Mouse (Mus musculus): ENCODE results near the gene Ap2b1. TPM values are rescaled to one million over a fixed set of nuclear protein-coding genes. Genes with fewer than 3 reads are reported as not detected.
"Not testable (repeated sequence)": the region's sequence is repeated elsewhere in the genome, so short reads cannot be mapped to it uniquely, and the experiment has no call there.

The Ap2b1 gene
- polyA plus RNA-seq, 1 experiment from 2014 or later, result 59.8 TPM

GRCm38 (mm10) chr11:83306700-83307253 lies 8.0 kb downstream of the Ap2b1 start:
- Histone ChIP-seq H3K4me2 (ENCODE audit: low read depth, low read length) (no peak overlapping the region), H3K9ac (ENCODE audit: low read length) (no peak overlapping the region), H3K27ac (ENCODE audit: low read length) (no peak overlapping the region), H3K36me3 (ENCODE audit: control insufficient read depth, insufficient read depth, low read length) (peaks cover 4% of the 10 kb centered on the region; the same call in 1 of the 2 replicates), H3K4me1 (replicated peaks; ENCODE audit: control insufficient read depth, insufficient read depth, low read length) (peaks cover 12% of the 10 kb centered on the region), H3K9me3 (ENCODE audit: control insufficient read depth, low read length) (no peaks in the 10 kb centered on the region), H3K4me3 (ENCODE audit: low read length) (no peak overlapping the region), H3K27me3 (ENCODE audit: control insufficient read depth, insufficient read depth, low read depth, low read length) (no peaks in the 10 kb centered on the region)
- no peak for ATAC-seq (ENCODE audit: low read depth)
- 66% methylated on average over 4 of the region's 4 CpGs for whole genome bisulfite sequencing

- Histone ChIP-seq H3K27me3 (ENCODE audit: control insufficient read depth, insufficient read depth, low read depth, low read length) (no peaks in the 10 kb centered on the region), H3K27ac (ENCODE audit: low read length) (no peak overlapping the region), H3K4me2 (ENCODE audit: low read depth, low read length) (no peak overlapping the region), H3K4me1 (replicated peaks; ENCODE audit: control insufficient read depth, insufficient read depth, low read length) (no peaks in the 10 kb centered on the region), H3K36me3 (ENCODE audit: control insufficient read depth, insufficient read depth, low read length) (peaks cover 11% of the 10 kb centered on the region; the same call in 1 of the 2 replicates), H3K9me3 (ENCODE audit: control insufficient read depth, low read length) (no peaks in the 10 kb centered on the region), H3K9ac (ENCODE audit: low read length) (no peak overlapping the region), H3K4me3 (ENCODE audit: low read length) (no peak overlapping the region)
- 76% methylated on average over 5 of the region's 5 CpGs for WGBS
- ATAC-seq (ENCODE audit: low read depth), result no peak
These were observed 13.6 kb downstream of the Ap2b1 start for GRCm38 (mm10) chr11:83312471-83312870.

GRCm38 (mm10) chr11:83319048-83319447 lies 20.2 kb downstream of the Ap2b1 start:
- Histone ChIP-seq H3K9ac (ENCODE audit: low read length) (no peak overlapping the region), H3K4me1 (replicated peaks; ENCODE audit: control insufficient read depth, insufficient read depth, low read length) (peaks cover 3% of the 10 kb centered on the region; the same call in 1 of the 2 replicates), H3K27ac (ENCODE audit: low read length) (no peak overlapping the region; the same call in 1 of the 2 replicates), H3K4me3 (ENCODE audit: low read length) (no peak overlapping the region), H3K27me3 (ENCODE audit: control insufficient read depth, insufficient read depth, low read depth, low read length) (no peaks in the 10 kb centered on the region), H3K4me2 (ENCODE audit: low read depth, low read length) (no peak overlapping the region), H3K36me3 (ENCODE audit: control insufficient read depth, insufficient read depth, low read length) (peaks cover 23% of the 10 kb centered on the region), H3K9me3 (ENCODE audit: control insufficient read depth, low read length) (no peaks in the 10 kb centered on the region)
- ATAC-seq (ENCODE audit: low read depth), result no peak
- WGBS, result 46% methylated on average over 4 of the region's 4 CpGs

GRCm38 (mm10) chr11:83326692-83327091 lies 27.9 kb downstream of the Ap2b1 start:
- H3K27ac ChIP-seq (ENCODE audit: low read length); H3K4me2 ChIP-seq (ENCODE audit: low read depth, low read length); H3K9me3 ChIP-seq (ENCODE audit: control insufficient read depth, low read length); H3K27me3 ChIP-seq (ENCODE audit: control insufficient read depth, insufficient read depth, low read depth, low read length); H3K4me1 ChIP-seq (replicated peaks; ENCODE audit: control insufficient read depth, insufficient read depth, low read length); H3K9ac ChIP-seq (ENCODE audit: low read length); H3K4me3 ChIP-seq (ENCODE audit: low read length); ATAC-seq (ENCODE audit: low read depth): not testable (repeated sequence)
- 89% methylated on average over 3 of the region's 3 CpGs for WGBS
- H3K36me3 ChIP-seq (ENCODE audit: control insufficient read depth, insufficient read depth, low read length), result peaks cover 31% of the 10 kb centered on the region

GRCm38 (mm10) chr11:83327427-83327826 lies 28.6 kb downstream of the Ap2b1 start:
- no peak for ATAC-seq (ENCODE audit: low read depth)
- H3K9me3 ChIP-seq (ENCODE audit: control insufficient read depth, low read length), result no peaks in the 10 kb centered on the region
- H3K36me3 ChIP-seq (ENCODE audit: control insufficient read depth, insufficient read depth, low read length), result peaks cover 23% of the 10 kb centered on the region
- H3K27me3 ChIP-seq (ENCODE audit: control insufficient read depth, insufficient read depth, low read depth, low read length), result no peaks in the 10 kb centered on the region
- no peak overlapping the region for H3K4me2 ChIP-seq (ENCODE audit: low read depth, low read length)
- no peak overlapping the region for H3K9ac ChIP-seq (ENCODE audit: low read length)
- no peaks in the 10 kb centered on the region for H3K4me1 ChIP-seq (replicated peaks; ENCODE audit: control insufficient read depth, insufficient read depth, low read length)
- H3K4me3 ChIP-seq (ENCODE audit: low read length), result no peak overlapping the region
- no peak overlapping the region for H3K27ac ChIP-seq (ENCODE audit: low read length)
- 62% methylated on average over 3 of the region's 3 CpGs for WGBS

GRCm38 (mm10) chr11:83335826-83336225 lies 37.0 kb downstream of the Ap2b1 start:
- no peak overlapping the region for H3K4me2 ChIP-seq (ENCODE audit: low read depth, low read length)
- H3K9ac ChIP-seq (ENCODE audit: low read length), result no peak overlapping the region
- no peak overlapping the region for H3K27ac ChIP-seq (ENCODE audit: low read length)
- H3K4me3 ChIP-seq (ENCODE audit: low read length), result no peak overlapping the region
- no peaks in the 10 kb centered on the region for H3K4me1 ChIP-seq (replicated peaks; ENCODE audit: control insufficient read depth, insufficient read depth, low read length)
- no peak for ATAC-seq (ENCODE audit: low read depth)
- H3K36me3 ChIP-seq (ENCODE audit: control insufficient read depth, insufficient read depth, low read length), result peaks cover 30% of the 10 kb centered on the region
- 88% methylated on average over 7 of the region's 7 CpGs for WGBS
- no peaks in the 10 kb centered on the region for H3K9me3 ChIP-seq (ENCODE audit: control insufficient read depth, low read length)
- H3K27me3 ChIP-seq (ENCODE audit: control insufficient read depth, insufficient read depth, low read depth, low read length), result no peaks in the 10 kb centered on the region

- H3K27ac ChIP-seq (ENCODE audit: low read length), result no peak overlapping the region
- H3K9me3 ChIP-seq (ENCODE audit: control insufficient read depth, low read length), result no peaks in the 10 kb centered on the region
- H3K36me3 ChIP-seq (ENCODE audit: control insufficient read depth, insufficient read depth, low read length), result peaks cover 46% of the 10 kb centered on the region
- H3K4me2 ChIP-seq (ENCODE audit: low read depth, low read length), result no peak overlapping the region
- no peak overlapping the region for H3K4me3 ChIP-seq (ENCODE audit: low read length)
- H3K4me1 ChIP-seq (replicated peaks; ENCODE audit: control insufficient read depth, insufficient read depth, low read length), result no peaks in the 10 kb centered on the region
- H3K27me3 ChIP-seq (ENCODE audit: control insufficient read depth, insufficient read depth, low read depth, low read length), result no peaks in the 10 kb centered on the region
- no peak overlapping the region for H3K9ac ChIP-seq (ENCODE audit: low read length)
- WGBS, result 80% methylated on average over 2 of the region's 2 CpGs
- no peak for ATAC-seq (ENCODE audit: low read depth)
These were observed 40.9 kb downstream of the Ap2b1 start for GRCm38 (mm10) chr11:83339705-83340104.

- H3K9me3 ChIP-seq (ENCODE audit: control insufficient read depth, low read length), result no peaks in the 10 kb centered on the region
- H3K36me3 ChIP-seq (ENCODE audit: control insufficient read depth, insufficient read depth, low read length), result peaks cover 44% of the 10 kb centered on the region
- H3K4me2 ChIP-seq (ENCODE audit: low read depth, low read length), result no peak overlapping the region
- 69% methylated on average over 3 of the region's 3 CpGs for WGBS
- no peak overlapping the region for H3K4me3 ChIP-seq (ENCODE audit: low read length)
- H3K27me3 ChIP-seq (ENCODE audit: control insufficient read depth, insufficient read depth, low read depth, low read length), result no peaks in the 10 kb centered on the region
- no peak overlapping the region for H3K9ac ChIP-seq (ENCODE audit: low read length)
- no peaks in the 10 kb centered on the region for H3K4me1 ChIP-seq (replicated peaks; ENCODE audit: control insufficient read depth, insufficient read depth, low read length)
- ATAC-seq (ENCODE audit: low read depth), result no peak
- H3K27ac ChIP-seq (ENCODE audit: low read length), result no peak overlapping the region
These were observed 43.0 kb downstream of the Ap2b1 start for GRCm38 (mm10) chr11:83341716-83342245.

- H3K9me3 ChIP-seq (ENCODE audit: control insufficient read depth, low read length), result no peaks in the 10 kb centered on the region
- no peaks in the 10 kb centered on the region for H3K4me1 ChIP-seq (replicated peaks; ENCODE audit: control insufficient read depth, insufficient read depth, low read length)
- no peak overlapping the region for H3K9ac ChIP-seq (ENCODE audit: low read length)
- WGBS, result 89% methylated on average over 5 of the region's 5 CpGs
- no peaks in the 10 kb centered on the region for H3K27me3 ChIP-seq (ENCODE audit: control insufficient read depth, insufficient read depth, low read depth, low read length)
- ATAC-seq (ENCODE audit: low read depth), result no peak
- H3K36me3 ChIP-seq (ENCODE audit: control insufficient read depth, insufficient read depth, low read length), result peaks cover 28% of the 10 kb centered on the region
- no peak overlapping the region for H3K4me3 ChIP-seq (ENCODE audit: low read length)
- no peak overlapping the region for H3K4me2 ChIP-seq (ENCODE audit: low read depth, low read length)
- H3K27ac ChIP-seq (ENCODE audit: low read length), result no peak overlapping the region
These were observed 56.6 kb downstream of the Ap2b1 start for GRCm38 (mm10) chr11:83355428-83355827.

All from lung, embryonic 16.5 days (tissue).